Mouse (Mus musculus) megakaryocyte, embryonic 14.5 days (primary cell): Measurements from ENCODE around the gene Tspo.

Experiments used
- FLI1 ChIP-seq: IDR thresholded peaks from 2 replicates; pipeline ENCODE4 v1.6.1; 2012; ENCODE audit warnings: low read length, inconsistent platforms, mixed read lengths
- GATA1 ChIP-seq: IDR thresholded peaks from 3 replicates; pipeline ENCODE4 v1.6.1; 2012; ENCODE audit warnings: mixed read lengths, low read length, inconsistent platforms, borderline replicate concordance

GRCm38 (mm10) chr15:83531961-83532469 is 31.4 kb upstream of the Tspo start:
- TF ChIP-seq GATA1: no peak
- no peak for TF ChIP-seq FLI1
